ENCODE assay signal across 8 mouse cellular contexts in the genomic region with DNA sequence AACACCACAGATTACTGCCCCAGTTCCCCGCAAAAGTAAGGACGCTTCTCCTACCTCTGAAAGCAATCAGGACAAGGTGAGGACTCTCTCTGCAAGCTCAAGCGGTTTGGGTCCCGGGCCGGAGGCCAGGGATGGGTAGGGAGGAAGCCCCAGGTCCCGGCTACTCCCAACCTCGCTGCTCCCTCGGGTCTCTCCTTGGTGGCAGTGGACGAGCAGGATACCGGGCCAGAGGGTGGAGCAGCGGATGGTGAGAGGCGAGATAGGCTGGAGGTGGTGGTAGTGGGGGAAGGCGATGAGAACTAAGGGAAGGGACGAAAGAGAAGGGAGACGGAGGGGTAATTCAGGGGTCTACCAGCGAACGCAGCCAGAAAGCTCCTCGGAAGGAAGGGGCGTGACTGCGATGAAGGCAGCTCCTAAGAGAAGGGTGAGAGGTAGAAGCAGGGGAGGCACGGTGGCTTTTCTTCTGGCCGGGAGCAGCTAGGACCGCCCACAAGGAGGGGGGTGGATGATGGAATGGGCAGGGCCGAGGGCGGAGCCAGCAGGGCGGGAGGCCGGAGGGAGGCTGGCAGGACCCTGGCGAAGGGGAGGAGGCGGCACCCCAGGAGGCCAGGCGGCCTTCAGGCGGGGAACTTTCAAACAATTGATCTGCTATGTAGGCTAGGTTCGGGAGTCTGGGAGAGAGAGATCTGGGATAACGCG. TPM values are rescaled to one million over a fixed set of nuclear protein-coding genes. Genes with fewer than 3 reads are reported as not detected.
DNase-seq lines count a peak whose midpoint lies in the region; ATAC-seq and TF ChIP-seq lines count a peak whose summit lies in the region.

A gene (minus strand): TSS at position 465 of the 699 bp plus-strand sequence.

- H3K27ac ChIP-seq in lung, postnatal 0 days (ENCODE audit: low read length) = peak within 1 kb of the TSS; percentile 15

- DNase-seq in Muller cell, postnatal 12 days (ENCODE audit: inconsistent ontology term) = peak; percentile 91
- peak; percentile 69 for DNase-seq in cerebellum, adult 8-10 months
- DNase-seq in forelimb bud, embryonic 11.5 days (ENCODE audit: low read depth, low spot score) = peak; percentile 86
- peak; percentile 86 for DNase-seq in heart, postnatal 4 days
- peak; percentile 65 to 75 for DNase-seq in layer of hippocampus, postnatal 10 days (ENCODE audit: low spot score in 2 of 2)
- DNase-seq in lung, postnatal 0 days (ENCODE audit: low spot score) = peak; percentile 87
- DNase-seq in ovary, postnatal 10 days (ENCODE audit: low spot score) = peak; percentile 60
- DNase-seq in thymus, postnatal 10 days (ENCODE audit: low spot score in 2 of 2) = peak; percentile 36 to 57

- peak within 1 kb of the TSS; percentile 61 for H3K4me2 ChIP-seq in lung, postnatal 0 days (replicated peaks; ENCODE audit: low read depth, low read length)

- 0 out of 2 replicates have a peak within 1 kb of the TSS, but pooled peaks have one; percentile 12 for H3K9ac ChIP-seq in lung, postnatal 0 days (replicated peaks; ENCODE audit: low read depth)

- peak within 1 kb of the TSS; percentile 45 for H3K4me3 ChIP-seq in lung, postnatal 0 days (ENCODE audit: low read depth, low read length)

- TF ChIP-seq EP300 in lung, postnatal 0 days (IDR thresholded peaks at IDR 0.05) = no peak

- 0 out of 2 replicates have a peak, but pooled peaks have one; percentile 2 for TF ChIP-seq CTCF in lung, postnatal 0 days (IDR thresholded peaks at IDR 0.05)

- H3K4me1 ChIP-seq in lung, postnatal 0 days (ENCODE audit: insufficient read depth, low read depth, low read length) = no peaks in the 10 kb centered on the region

- no peaks in the 10 kb centered on the region for H3K9me3 ChIP-seq in lung, postnatal 0 days (ENCODE audit: low read length)

- no peaks in the 10 kb centered on the region for H3K36me3 ChIP-seq in lung, postnatal 0 days (ENCODE audit: insufficient read depth, low read length)

- peak; percentile 95 for ATAC-seq in lung, postnatal 0 days

- H3K27me3 ChIP-seq in lung, postnatal 0 days (replicated peaks; ENCODE audit: insufficient read depth, low read length) = no peaks in the 10 kb centered on the region

- WGBS in lung, postnatal 0 days = 11% methylated on average over 27 of the region's 34 CpGs

RNA-seq across cellular contexts. Expression of the gene that starts here (rescaled TPM):
- 1 to 10 TPM; 8.5 to 8.8 TPM for total RNA-seq in heart, postnatal 4 days (2021)
- total RNA-seq in layer of hippocampus, postnatal 10 days (2021) = 10 to 100 TPM; 29.4 to 30.8 TPM
- polyA plus RNA-seq in lung, postnatal 0 days (2015; fragmentation: Nextera tagmentation; extraction: Ambion mirVana) = 2.6 and 3.6 TPM in 2 replicates

Comparison
In these comparisons a context has a peak if more than half of its experiments do, and no peak if none do; other contexts are left out.
1. Peak in every context shown above with its lines: DNase-seq, ATAC-seq, H3K4me3 ChIP-seq and H3K27ac ChIP-seq.